Mouse (Mus musculus) urinary bladder, adult 18-20 months (tissue): ENCODE results near the gene Bard1.

Source experiments
- DNase-seq, 2 experiments: peaks; one replicate each; pipeline ENCODE4 v3.0.0; 2022; ENCODE audit warnings: low spot score in 2 of 2, mixed read lengths in 2 of 2

The Bard1 gene

GRCm38 (mm10) chr1:71052252-71052651, 50.7 kb downstream of the Bard1 start:
- no peak for DNase-seq

- DNase-seq, result no peak
These were observed 57.8 kb downstream of the Bard1 start for GRCm38 (mm10) chr1:71045141-71045540.

GRCm38 (mm10) chr1:71043951-71044350, 59.0 kb downstream of the Bard1 start:
- no peak for DNase-seq

GRCm38 (mm10) chr1:71036999-71037398, 65.9 kb downstream of the Bard1 start:
- DNase-seq, result no peak

- DNase-seq, result no peak
These were observed 67.4 kb downstream of the Bard1 start for GRCm38 (mm10) chr1:71035565-71035964.

- DNase-seq, result no peak
These were observed 80.2 kb downstream of the Bard1 start for GRCm38 (mm10) chr1:71022766-71023165.

GRCm38 (mm10) chr1:71014345-71014744, 88.6 kb downstream of the Bard1 start:
- no peak for DNase-seq

- no peak for DNase-seq
These were observed 96.9 kb downstream of the Bard1 start for GRCm38 (mm10) chr1:71005998-71006397.

GRCm38 (mm10) chr1:71004177-71004576, 98.8 kb downstream of the Bard1 start:
- DNase-seq, result no peak

- DNase-seq, result no peak
These were observed 99.2 kb downstream of the Bard1 start for GRCm38 (mm10) chr1:71003741-71004140.

GRCm38 (mm10) chr1:70997377-70997993, 105.5 kb downstream of the Bard1 start:
- DNase-seq, result no peak

- DNase-seq, result no peak
These were observed 106.2 kb downstream of the Bard1 start for GRCm38 (mm10) chr1:70996766-70997165.
